Mouse (Mus musculus): ENCODE results near the gene Snd1. TPM values are rescaled to one million over a fixed set of nuclear protein-coding genes. Genes with fewer than 3 reads are reported as not detected.
"Not testable (repeated sequence)": the region's sequence is repeated elsewhere in the genome, so short reads cannot be mapped to it uniquely, and the experiment has no call there.

The Snd1 gene
- polyA plus RNA-seq, 1 experiment from 2014 or later = 139 TPM

DNA sequence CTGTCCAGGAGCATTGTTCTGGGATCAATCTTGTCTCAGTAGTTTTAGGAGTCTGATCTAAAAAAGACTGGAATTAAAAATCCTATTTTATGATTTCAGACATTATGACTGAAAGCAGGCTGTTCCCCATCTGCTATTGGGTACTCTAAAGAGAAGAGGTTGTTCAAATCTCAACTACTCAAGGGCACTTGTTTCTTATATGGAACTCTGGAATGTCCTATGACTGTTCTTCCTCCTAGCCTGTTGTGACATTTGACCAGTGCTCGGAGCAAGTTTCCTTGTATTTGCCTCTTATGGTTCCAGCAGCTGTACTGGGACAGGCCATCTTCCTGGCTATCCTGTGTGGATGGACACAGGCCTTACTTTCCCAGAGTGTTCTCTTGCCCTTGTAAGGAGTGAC is 42.1 kb downstream of the Snd1 start:
- no peaks in the 10 kb centered on the region for H3K4me1 ChIP-seq (replicated peaks; ENCODE audit: control insufficient read depth, insufficient read depth, low read length)
- no peak overlapping the region for H3K4me2 ChIP-seq (ENCODE audit: low read length)
- DNase-seq (ENCODE audit: low spot score) (no peak), ATAC-seq (replicated peaks; ENCODE audit: low FRiP score, low TSS enrichment, low read depth) (no peak)
- no peaks in the 10 kb centered on the region for H3K9me3 ChIP-seq (ENCODE audit: control insufficient read depth, low read length)
- no peaks in the 10 kb centered on the region for H3K27me3 ChIP-seq (replicated peaks; ENCODE audit: control insufficient read depth, insufficient read depth, low read length)
- H3K9ac ChIP-seq (ENCODE audit: low read length) = no peak overlapping the region
- WGBS = 85% methylated on average over 1 of the region's 1 CpGs
- no peak overlapping the region for H3K4me3 ChIP-seq (ENCODE audit: low read depth, low read length)
- H3K27ac ChIP-seq (ENCODE audit: low read depth) = no peak overlapping the region
- peaks cover 74% of the 10 kb centered on the region for H3K36me3 ChIP-seq (ENCODE audit: control insufficient read depth, insufficient read depth, low read length)

DNA sequence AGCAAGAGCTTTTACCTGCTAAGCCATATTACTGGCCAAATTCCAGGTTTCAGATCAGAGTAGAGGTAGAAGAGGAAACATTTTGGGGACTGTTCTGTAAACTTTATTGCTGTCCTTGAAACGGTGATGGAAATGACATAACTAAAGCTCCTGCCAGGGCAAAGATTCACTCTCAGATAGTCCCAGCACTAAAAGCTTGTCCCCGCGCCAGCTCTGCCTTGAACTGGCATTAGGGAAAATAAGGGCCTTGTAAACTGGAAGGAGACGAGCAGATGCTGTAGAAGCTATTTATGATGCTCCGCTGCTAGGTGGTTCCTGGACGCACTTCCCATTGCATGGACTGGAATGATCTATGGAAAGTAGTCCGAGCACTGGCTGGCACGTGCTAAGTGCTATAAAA is 44.5 kb downstream of the Snd1 start:
- no peaks in the 10 kb centered on the region for H3K4me1 ChIP-seq (replicated peaks; ENCODE audit: control insufficient read depth, insufficient read depth, low read length)
- ATAC-seq (replicated peaks; ENCODE audit: low FRiP score, low TSS enrichment, low read depth) (no peak), DNase-seq (ENCODE audit: low spot score) (peak; percentile 34)
- H3K27ac ChIP-seq (ENCODE audit: low read depth) = no peak overlapping the region
- H3K36me3 ChIP-seq (ENCODE audit: control insufficient read depth, insufficient read depth, low read length) = peaks cover 77% of the 10 kb centered on the region
- H3K27me3 ChIP-seq (replicated peaks; ENCODE audit: control insufficient read depth, insufficient read depth, low read length) = no peaks in the 10 kb centered on the region
- H3K4me2 ChIP-seq (ENCODE audit: low read length) = no peak overlapping the region
- no peak overlapping the region for H3K9ac ChIP-seq (ENCODE audit: low read length)
- WGBS = 87% methylated on average over 8 of the region's 8 CpGs
- H3K9me3 ChIP-seq (ENCODE audit: control insufficient read depth, low read length) = no peaks in the 10 kb centered on the region
- H3K4me3 ChIP-seq (ENCODE audit: low read depth, low read length) = no peak overlapping the region

DNA sequence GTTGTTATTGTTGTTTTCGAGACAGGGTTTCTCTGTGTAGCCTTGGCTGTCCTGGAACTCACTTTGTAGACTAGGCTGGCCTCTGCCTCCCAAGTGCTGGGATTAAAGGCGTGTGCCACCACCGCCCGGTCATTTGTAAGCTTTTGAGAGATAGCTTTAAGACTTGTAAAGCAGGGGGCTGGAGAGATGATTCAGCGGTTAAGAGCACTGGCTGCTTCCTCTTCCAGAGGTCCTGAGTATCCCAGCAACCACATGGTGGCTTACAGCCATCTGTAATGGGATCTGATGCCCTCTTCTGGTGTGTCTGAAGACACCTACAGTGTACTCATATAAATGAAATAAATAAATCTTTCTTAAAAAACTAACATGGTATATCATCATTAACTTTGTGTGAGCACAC is 45.8 kb downstream of the Snd1 start:
- WGBS = 87% methylated on average over 5 of the region's 5 CpGs
- H3K36me3 ChIP-seq (ENCODE audit: control insufficient read depth, insufficient read depth, low read length) = peaks cover 78% of the 10 kb centered on the region
- not testable (repeated sequence) for H3K9ac ChIP-seq (ENCODE audit: low read length); H3K27ac ChIP-seq (ENCODE audit: low read depth); H3K4me2 ChIP-seq (ENCODE audit: low read length); H3K27me3 ChIP-seq (replicated peaks; ENCODE audit: control insufficient read depth, insufficient read depth, low read length); DNase-seq (ENCODE audit: low spot score); ATAC-seq (replicated peaks; ENCODE audit: low FRiP score, low TSS enrichment, low read depth); H3K4me1 ChIP-seq (replicated peaks; ENCODE audit: control insufficient read depth, insufficient read depth, low read length); H3K4me3 ChIP-seq (ENCODE audit: low read depth, low read length); H3K9me3 ChIP-seq (ENCODE audit: control insufficient read depth, low read length)

DNA sequence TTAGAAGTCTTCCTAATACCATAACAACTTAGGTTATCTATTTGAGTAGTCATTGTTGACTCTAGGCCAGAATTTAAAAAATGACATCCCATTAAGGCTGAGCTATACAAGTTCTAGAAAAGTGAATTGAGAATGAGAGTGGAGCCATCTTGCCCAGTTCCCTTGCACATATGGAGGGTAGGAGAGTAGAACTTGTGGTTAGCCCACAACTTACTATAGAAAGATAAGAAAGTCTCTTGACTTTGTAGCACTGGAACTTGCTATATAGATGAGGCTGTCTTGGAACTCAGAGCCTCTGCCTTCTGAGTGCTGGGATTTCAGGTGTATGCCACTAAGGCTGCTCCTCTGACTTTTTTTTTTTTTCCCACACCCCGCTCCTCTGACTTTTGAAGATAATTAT is 46.5 kb downstream of the Snd1 start:
- 83% methylated on average over 1 of the region's 1 CpGs for WGBS
- H3K4me3 ChIP-seq (ENCODE audit: low read depth, low read length) = no peak overlapping the region
- no peak overlapping the region for H3K27ac ChIP-seq (ENCODE audit: low read depth)
- ATAC-seq (replicated peaks; ENCODE audit: low FRiP score, low TSS enrichment, low read depth) (no peak), DNase-seq (ENCODE audit: low spot score) (no peak)
- H3K27me3 ChIP-seq (replicated peaks; ENCODE audit: control insufficient read depth, insufficient read depth, low read length) = no peaks in the 10 kb centered on the region
- H3K4me2 ChIP-seq (ENCODE audit: low read length) = no peak overlapping the region
- H3K4me1 ChIP-seq (replicated peaks; ENCODE audit: control insufficient read depth, insufficient read depth, low read length) = no peaks in the 10 kb centered on the region
- no peak overlapping the region for H3K9ac ChIP-seq (ENCODE audit: low read length)
- H3K36me3 ChIP-seq (ENCODE audit: control insufficient read depth, insufficient read depth, low read length) = peaks cover 79% of the 10 kb centered on the region
- no peaks in the 10 kb centered on the region for H3K9me3 ChIP-seq (ENCODE audit: control insufficient read depth, low read length)

GRCm38 (mm10) chr6:28525589-28525988 is 50.6 kb downstream of the Snd1 start:
- Histone ChIP-seq H3K36me3 (ENCODE audit: control insufficient read depth, insufficient read depth, low read length) (peaks cover 91% of the 10 kb centered on the region), H3K27ac (ENCODE audit: low read depth) (no peak overlapping the region), H3K4me3 (ENCODE audit: low read depth, low read length) (no peak overlapping the region), H3K27me3 (replicated peaks; ENCODE audit: control insufficient read depth, insufficient read depth, low read length) (no peaks in the 10 kb centered on the region), H3K4me2 (ENCODE audit: low read length) (no peak overlapping the region), H3K9me3 (ENCODE audit: control insufficient read depth, low read length) (no peaks in the 10 kb centered on the region), H3K4me1 (replicated peaks; ENCODE audit: control insufficient read depth, insufficient read depth, low read length) (no peaks in the 10 kb centered on the region), H3K9ac (ENCODE audit: low read length) (no peak overlapping the region)
- no peak for ATAC-seq (replicated peaks; ENCODE audit: low FRiP score, low TSS enrichment, low read depth)
- DNase-seq (ENCODE audit: low spot score) = no peak
- WGBS = 87% methylated on average over 2 of the region's 2 CpGs

DNA sequence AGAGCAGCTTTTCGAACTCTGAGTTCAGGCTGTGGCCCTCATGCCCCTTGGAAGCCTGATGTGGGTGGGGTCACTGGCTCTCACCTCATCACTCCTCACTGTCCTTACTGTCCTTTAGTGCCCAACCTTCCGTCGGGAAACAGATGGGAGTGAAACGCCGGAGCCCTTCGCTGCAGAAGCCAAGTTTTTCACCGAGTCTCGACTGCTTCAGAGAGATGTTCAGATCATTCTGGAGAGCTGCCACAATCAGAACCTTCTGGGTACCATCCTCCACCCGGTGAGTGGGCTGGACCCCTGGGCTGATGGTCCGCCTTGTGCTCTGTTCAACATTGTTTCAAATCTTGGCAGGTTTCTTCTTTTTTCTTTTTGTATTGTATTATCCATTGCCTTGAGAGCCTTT is 52.5 kb downstream of the Snd1 start:
- Histone ChIP-seq H3K27ac (ENCODE audit: low read depth) (no peak overlapping the region), H3K4me1 (replicated peaks; ENCODE audit: control insufficient read depth, insufficient read depth, low read length) (no peaks in the 10 kb centered on the region), H3K27me3 (replicated peaks; ENCODE audit: control insufficient read depth, insufficient read depth, low read length) (no peaks in the 10 kb centered on the region), H3K9ac (ENCODE audit: low read length) (no peak overlapping the region), H3K9me3 (ENCODE audit: control insufficient read depth, low read length) (no peaks in the 10 kb centered on the region), H3K4me3 (ENCODE audit: low read depth, low read length) (no peak overlapping the region), H3K4me2 (ENCODE audit: low read length) (no peak overlapping the region), H3K36me3 (ENCODE audit: control insufficient read depth, insufficient read depth, low read length) (peaks cover 82% of the 10 kb centered on the region)
- ATAC-seq (replicated peaks; ENCODE audit: low FRiP score, low TSS enrichment, low read depth) (no peak), DNase-seq (ENCODE audit: low spot score) (no peak)
- WGBS = 98% methylated on average over 10 of the region's 10 CpGs

- DNase-seq (ENCODE audit: low spot score) = no peak
- no peak overlapping the region for H3K9ac ChIP-seq (ENCODE audit: low read length)
- H3K4me3 ChIP-seq (ENCODE audit: low read depth, low read length) = no peak overlapping the region
- H3K27me3 ChIP-seq (replicated peaks; ENCODE audit: control insufficient read depth, insufficient read depth, low read length) = no peaks in the 10 kb centered on the region
- H3K4me1 ChIP-seq (replicated peaks; ENCODE audit: control insufficient read depth, insufficient read depth, low read length) = no peaks in the 10 kb centered on the region
- no peaks in the 10 kb centered on the region for H3K9me3 ChIP-seq (ENCODE audit: control insufficient read depth, low read length)
- H3K36me3 ChIP-seq (ENCODE audit: control insufficient read depth, insufficient read depth, low read length) = peaks cover 79% of the 10 kb centered on the region
- H3K27ac ChIP-seq (ENCODE audit: low read depth) = no peak overlapping the region
- 81% methylated on average over 6 of the region's 6 CpGs for WGBS
- no peak overlapping the region for H3K4me2 ChIP-seq (ENCODE audit: low read length)
- ATAC-seq (replicated peaks; ENCODE audit: low FRiP score, low TSS enrichment, low read depth) = no peak
These were observed 53.3 kb downstream of the Snd1 start for GRCm38 (mm10) chr6:28528208-28528607.

- no peak overlapping the region for H3K4me3 ChIP-seq (ENCODE audit: low read depth, low read length)
- no peak overlapping the region for H3K27ac ChIP-seq (ENCODE audit: low read depth)
- H3K27me3 ChIP-seq (replicated peaks; ENCODE audit: control insufficient read depth, insufficient read depth, low read length) = no peaks in the 10 kb centered on the region
- H3K36me3 ChIP-seq (ENCODE audit: control insufficient read depth, insufficient read depth, low read length) = peaks cover 47% of the 10 kb centered on the region
- WGBS = 90% methylated on average over 5 of the region's 5 CpGs
- no peaks in the 10 kb centered on the region for H3K4me1 ChIP-seq (replicated peaks; ENCODE audit: control insufficient read depth, insufficient read depth, low read length)
- DNase-seq (ENCODE audit: low spot score) (no peak), ATAC-seq (replicated peaks; ENCODE audit: low FRiP score, low TSS enrichment, low read depth) (no peak)
- H3K4me2 ChIP-seq (ENCODE audit: low read length) = no peak overlapping the region
- H3K9me3 ChIP-seq (ENCODE audit: control insufficient read depth, low read length) = no peaks in the 10 kb centered on the region
- no peak overlapping the region for H3K9ac ChIP-seq (ENCODE audit: low read length)
These were observed 61.5 kb downstream of the Snd1 start for GRCm38 (mm10) chr6:28536464-28536863.

- DNase-seq (ENCODE audit: low spot score) (no peak), ATAC-seq (replicated peaks; ENCODE audit: low FRiP score, low TSS enrichment, low read depth) (no peak)
- WGBS = 78% methylated on average over 10 of the region's 10 CpGs
These were observed 63.0 kb downstream of the Snd1 start for GRCm38 (mm10) chr6:28537851-28538527.

More at GRCm38 (mm10) chr6:28537851-28538527, 63.0 kb downstream of the Snd1 start:
- Histone ChIP-seq H3K36me3 (ENCODE audit: control insufficient read depth, insufficient read depth, low read length) (peaks cover 42% of the 10 kb centered on the region), H3K27ac (ENCODE audit: low read depth) (no peak overlapping the region), H3K4me3 (ENCODE audit: low read depth, low read length) (no peak overlapping the region), H3K9ac (ENCODE audit: low read length) (no peak overlapping the region), H3K9me3 (ENCODE audit: control insufficient read depth, low read length) (no peaks in the 10 kb centered on the region), H3K4me2 (ENCODE audit: low read length) (no peak overlapping the region), H3K27me3 (replicated peaks; ENCODE audit: control insufficient read depth, insufficient read depth, low read length) (no peaks in the 10 kb centered on the region), H3K4me1 (replicated peaks; ENCODE audit: control insufficient read depth, insufficient read depth, low read length) (no peaks in the 10 kb centered on the region)
